Mouse (Mus musculus): ENCODE measurements at regions not wholly inside any gene's neighbourhood (a gene's known extent, or its start where the extent isn't known, plus 50 kb on each side); places are given as distances from the start of the nearest gene placed in this dataset.

DNA sequence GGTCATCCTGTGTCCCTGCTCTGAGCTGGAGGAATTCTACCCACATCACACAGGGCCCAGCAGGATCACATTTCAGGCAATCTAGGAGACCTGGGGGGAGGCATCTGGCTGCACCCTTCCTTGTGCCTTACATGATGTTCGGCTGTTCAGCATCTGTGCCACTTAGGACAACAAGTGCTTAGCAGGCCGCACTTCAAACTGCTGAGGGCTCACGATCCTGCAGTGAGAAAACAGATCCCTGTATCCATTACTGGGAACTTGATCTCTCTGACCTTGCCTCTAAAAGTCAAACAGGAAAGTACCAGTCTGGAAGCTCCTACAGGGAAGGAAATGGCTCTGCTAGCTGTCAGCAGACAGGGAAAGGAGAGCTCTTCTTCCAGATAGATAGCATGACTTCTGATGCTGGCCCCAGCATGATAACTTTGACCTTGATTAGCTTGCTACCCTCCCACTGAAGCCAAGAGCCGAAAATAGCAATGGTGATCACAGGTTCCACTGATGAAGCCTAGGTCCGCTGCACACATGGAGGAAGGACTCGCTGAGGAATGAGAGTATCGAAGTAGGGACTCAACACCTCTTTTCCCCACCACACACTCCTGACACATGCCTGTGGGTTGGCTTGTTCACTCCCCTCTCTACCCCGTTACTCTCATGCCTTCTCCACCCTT is 170.7 kb upstream of the Irx1 start:
- Histone ChIP-seq H3K4me3 (ENCODE audit: low read length) (no peak overlapping the region), H3K4me2 (ENCODE audit: low read length) (no peak overlapping the region), H3K27ac (ENCODE audit: low read depth, low read length) (no peak overlapping the region), H3K36me3 (ENCODE audit: control insufficient read depth, insufficient read depth, low read length) (no peaks in the 10 kb centered on the region), H3K4me1 (ENCODE audit: control insufficient read depth, insufficient read depth, low read depth, low read length) (no peaks in the 10 kb centered on the region), H3K9me3 (ENCODE audit: control insufficient read depth, low read length) (no peaks in the 10 kb centered on the region), H3K9ac (ENCODE audit: low read depth, low read length) (no peak overlapping the region), H3K27me3 (replicated peaks; ENCODE audit: control insufficient read depth, insufficient read depth, low read length) (no peaks in the 10 kb centered on the region)
- ATAC-seq: no peak
- WGBS: 90% methylated on average over 8 of the region's 8 CpGs

GRCm38 (mm10) chr13:72166225-72166624 is 202.7 kb upstream of the Irx1 start:
- Histone ChIP-seq H3K4me1 (ENCODE audit: control insufficient read depth, insufficient read depth, low read depth, low read length) (no peaks in the 10 kb centered on the region), H3K9me3 (ENCODE audit: control insufficient read depth, low read length) (no peaks in the 10 kb centered on the region; the same call in 1 of the 2 replicates), H3K4me3 (ENCODE audit: low read length) (no peak overlapping the region), H3K9ac (ENCODE audit: low read depth, low read length) (no peak overlapping the region), H3K36me3 (ENCODE audit: control insufficient read depth, insufficient read depth, low read length) (no peaks in the 10 kb centered on the region), H3K4me2 (ENCODE audit: low read length) (no peak overlapping the region), H3K27ac (ENCODE audit: low read depth, low read length) (no peak overlapping the region), H3K27me3 (replicated peaks; ENCODE audit: control insufficient read depth, insufficient read depth, low read length) (no peaks in the 10 kb centered on the region)
- ATAC-seq: no peak
- 69% methylated on average over 2 of the region's 2 CpGs for WGBS

- H3K9me3 ChIP-seq (ENCODE audit: control insufficient read depth, low read length): no peaks in the 10 kb centered on the region; the same call in 1 of the 2 replicates
- H3K36me3 ChIP-seq (ENCODE audit: control insufficient read depth, insufficient read depth, low read length): no peaks in the 10 kb centered on the region
- H3K4me3 ChIP-seq (ENCODE audit: low read length): no peak overlapping the region
- no peaks in the 10 kb centered on the region for H3K27me3 ChIP-seq (replicated peaks; ENCODE audit: control insufficient read depth, insufficient read depth, low read length)
- ATAC-seq: no peak
- no peak overlapping the region for H3K9ac ChIP-seq (ENCODE audit: low read depth, low read length)
- 80% methylated on average over 2 of the region's 2 CpGs for WGBS
- no peak overlapping the region for H3K4me2 ChIP-seq (ENCODE audit: low read length)
- no peak overlapping the region for H3K27ac ChIP-seq (ENCODE audit: low read depth, low read length)
- H3K4me1 ChIP-seq (ENCODE audit: control insufficient read depth, insufficient read depth, low read depth, low read length): no peaks in the 10 kb centered on the region
These were observed 203.9 kb upstream of the Irx1 start for GRCm38 (mm10) chr13:72167434-72167833.

DNA sequence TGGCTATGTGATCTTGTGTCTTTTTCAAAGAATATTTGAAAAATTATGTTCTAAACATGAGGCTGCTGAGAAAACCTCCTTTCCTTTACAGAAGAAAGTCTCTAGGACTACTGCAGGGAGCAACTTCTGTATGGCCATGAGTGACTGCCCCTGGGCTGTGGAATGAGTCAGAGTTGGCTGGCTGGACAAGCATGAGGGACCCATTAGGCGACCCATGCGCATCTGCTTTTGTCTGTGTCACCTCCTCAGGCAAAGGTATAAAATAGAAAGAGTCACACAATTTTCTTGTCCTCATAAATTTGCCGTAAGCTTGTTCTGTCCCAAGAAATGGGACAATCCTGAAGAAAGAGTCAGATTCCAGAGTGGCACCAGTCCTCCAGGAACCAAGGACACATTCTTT is 220.1 kb upstream of the Irx1 start:
- no peak overlapping the region for H3K27ac ChIP-seq (ENCODE audit: low read depth, low read length)
- no peak overlapping the region for H3K9ac ChIP-seq (ENCODE audit: low read depth, low read length)
- no peak for ATAC-seq
- H3K27me3 ChIP-seq (replicated peaks; ENCODE audit: control insufficient read depth, insufficient read depth, low read length): no peaks in the 10 kb centered on the region
- H3K9me3 ChIP-seq (ENCODE audit: control insufficient read depth, low read length): no peaks in the 10 kb centered on the region
- H3K4me1 ChIP-seq (ENCODE audit: control insufficient read depth, insufficient read depth, low read depth, low read length): no peaks in the 10 kb centered on the region; the same call in 1 of the 2 replicates
- no peaks in the 10 kb centered on the region for H3K36me3 ChIP-seq (ENCODE audit: control insufficient read depth, insufficient read depth, low read length)
- WGBS: 84% methylated on average over 3 of the region's 3 CpGs
- H3K4me3 ChIP-seq (ENCODE audit: low read length): no peak overlapping the region
- H3K4me2 ChIP-seq (ENCODE audit: low read length): no peak overlapping the region

DNA sequence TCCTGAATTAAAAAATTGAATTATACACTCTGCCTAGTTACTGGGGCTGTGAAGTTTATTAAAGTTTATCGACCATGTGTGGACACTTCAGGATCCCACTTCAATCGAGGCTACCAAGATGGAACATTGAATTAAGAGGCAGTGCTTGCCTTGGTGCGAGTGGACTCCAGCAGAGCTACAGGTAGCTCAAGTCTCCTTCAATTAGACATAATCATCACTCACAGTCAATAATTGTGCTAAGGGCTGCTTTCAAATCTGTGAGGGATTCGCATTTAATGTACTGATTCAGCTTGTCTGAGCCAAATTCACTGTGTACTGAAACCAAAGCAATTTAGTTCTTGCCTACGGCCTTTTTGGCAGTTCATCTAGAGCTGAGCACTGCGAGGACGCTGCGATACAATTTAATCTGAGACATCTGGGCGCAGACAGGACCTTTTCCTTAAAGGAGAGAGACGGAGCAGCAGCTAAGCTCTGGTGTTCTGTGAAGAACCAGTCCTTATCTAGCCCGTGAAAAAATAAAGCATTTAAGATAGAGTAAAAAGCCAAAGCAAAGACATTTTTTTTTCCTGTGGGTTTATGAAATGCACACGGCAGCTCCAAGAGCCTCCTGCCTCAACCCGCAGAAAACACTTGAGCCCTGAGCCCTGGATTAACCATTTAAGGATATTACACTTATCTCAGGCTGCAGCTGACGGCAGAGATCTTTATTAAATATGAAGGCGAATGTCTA is 220.8 kb upstream of the Irx1 start:
- H3K27ac ChIP-seq (ENCODE audit: low read depth, low read length): no peak overlapping the region
- peak; percentile 58 for ATAC-seq
- no peak overlapping the region for H3K4me3 ChIP-seq (ENCODE audit: low read length)
- H3K4me2 ChIP-seq (ENCODE audit: low read length): no peak overlapping the region; the same call in 1 of the 2 replicates
- H3K27me3 ChIP-seq (replicated peaks; ENCODE audit: control insufficient read depth, insufficient read depth, low read length): no peaks in the 10 kb centered on the region
- H3K9me3 ChIP-seq (ENCODE audit: control insufficient read depth, low read length): no peaks in the 10 kb centered on the region
- no peak overlapping the region for H3K9ac ChIP-seq (ENCODE audit: low read depth, low read length)
- H3K4me1 ChIP-seq (ENCODE audit: control insufficient read depth, insufficient read depth, low read depth, low read length): no peaks in the 10 kb centered on the region; the same call in 1 of the 2 replicates
- WGBS: 58% methylated on average over 15 of the region's 15 CpGs
- H3K36me3 ChIP-seq (ENCODE audit: control insufficient read depth, insufficient read depth, low read length): no peaks in the 10 kb centered on the region

DNA sequence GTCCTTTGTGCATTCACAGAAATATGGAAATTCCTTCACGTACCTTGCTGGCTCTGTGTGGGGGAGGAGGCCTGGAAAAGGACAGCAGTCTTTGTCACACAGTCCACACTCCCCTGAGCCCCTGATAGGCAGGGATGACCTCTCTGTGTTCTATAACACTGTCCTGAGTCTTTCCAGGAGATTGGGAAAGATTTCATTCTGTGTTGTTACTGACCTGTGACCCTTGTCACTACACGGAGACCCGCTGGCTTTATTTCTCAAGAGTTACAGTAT is 221.3 kb upstream of the Irx1 start:
- Histone ChIP-seq H3K27me3 (replicated peaks; ENCODE audit: control insufficient read depth, insufficient read depth, low read length) (no peaks in the 10 kb centered on the region), H3K9ac (ENCODE audit: low read depth, low read length) (no peak overlapping the region), H3K36me3 (ENCODE audit: control insufficient read depth, insufficient read depth, low read length) (no peaks in the 10 kb centered on the region), H3K4me2 (ENCODE audit: low read length) (no peak overlapping the region), H3K27ac (ENCODE audit: low read depth, low read length) (no peak overlapping the region), H3K4me1 (ENCODE audit: control insufficient read depth, insufficient read depth, low read depth, low read length) (no peaks in the 10 kb centered on the region; the same call in 1 of the 2 replicates), H3K9me3 (ENCODE audit: control insufficient read depth, low read length) (no peaks in the 10 kb centered on the region), H3K4me3 (ENCODE audit: low read length) (no peak overlapping the region)
- 73% methylated on average over 3 of the region's 3 CpGs for WGBS
- 0 out of 2 replicates have a peak, but pooled peaks have one; percentile 14 for ATAC-seq

GRCm38 (mm10) chr13:72195881-72196280 is 232.4 kb upstream of the Irx1 start:
- Histone ChIP-seq H3K9ac (ENCODE audit: low read depth, low read length) (no peak overlapping the region), H3K4me3 (ENCODE audit: low read length) (no peak overlapping the region), H3K4me1 (ENCODE audit: control insufficient read depth, insufficient read depth, low read depth, low read length) (no peaks in the 10 kb centered on the region), H3K36me3 (ENCODE audit: control insufficient read depth, insufficient read depth, low read length) (no peaks in the 10 kb centered on the region), H3K9me3 (ENCODE audit: control insufficient read depth, low read length) (no peaks in the 10 kb centered on the region), H3K27ac (ENCODE audit: low read depth, low read length) (no peak overlapping the region), H3K27me3 (replicated peaks; ENCODE audit: control insufficient read depth, insufficient read depth, low read length) (no peaks in the 10 kb centered on the region), H3K4me2 (ENCODE audit: low read length) (no peak overlapping the region)
- ATAC-seq: no peak
- WGBS: 87% methylated on average over 2 of the region's 2 CpGs

DNA sequence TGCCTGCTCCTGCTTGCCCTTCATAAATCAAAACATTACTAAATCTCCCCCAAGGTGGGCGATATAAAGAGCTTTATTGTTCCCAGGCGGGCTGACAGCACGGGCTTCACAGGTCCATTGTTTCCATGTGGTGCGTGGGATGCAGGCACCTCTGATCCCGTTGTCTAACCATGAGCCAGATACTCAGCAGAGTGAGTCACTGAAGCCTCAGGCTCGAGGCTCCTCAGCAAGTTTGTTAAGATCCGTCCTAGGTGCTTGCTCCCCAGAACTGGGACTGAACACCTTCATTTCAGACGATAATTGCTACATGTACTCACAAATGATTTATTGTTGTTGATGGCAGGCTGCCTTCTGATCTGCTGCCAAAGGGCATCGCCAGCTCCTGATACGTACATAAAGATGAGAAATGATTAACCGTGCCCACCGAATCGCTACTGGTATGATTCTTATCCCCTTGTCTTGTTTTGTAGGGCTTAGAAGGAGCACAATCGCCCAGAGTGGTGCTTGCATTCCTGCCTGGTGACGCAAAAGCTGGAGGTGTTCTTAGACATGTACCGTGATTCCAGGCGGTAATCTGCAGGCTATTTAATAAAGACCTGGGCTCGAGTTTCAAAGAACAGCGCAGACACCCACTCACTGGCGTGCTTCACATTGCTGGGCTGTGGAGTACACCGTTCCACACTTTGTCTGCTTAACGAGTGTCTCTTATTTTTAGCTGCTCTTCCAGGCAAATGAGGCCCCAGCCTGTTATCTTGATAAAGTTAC is 235.0 kb upstream of the Irx1 start:
- no peak overlapping the region for H3K9ac ChIP-seq (ENCODE audit: low read depth, low read length)
- H3K36me3 ChIP-seq (ENCODE audit: control insufficient read depth, insufficient read depth, low read length): no peaks in the 10 kb centered on the region
- no peak overlapping the region for H3K4me2 ChIP-seq (ENCODE audit: low read length)
- H3K4me3 ChIP-seq (ENCODE audit: low read length): no peak overlapping the region
- no peaks in the 10 kb centered on the region for H3K4me1 ChIP-seq (ENCODE audit: control insufficient read depth, insufficient read depth, low read depth, low read length)
- ATAC-seq: no peak
- H3K27ac ChIP-seq (ENCODE audit: low read depth, low read length): no peak overlapping the region
- H3K27me3 ChIP-seq (replicated peaks; ENCODE audit: control insufficient read depth, insufficient read depth, low read length): no peaks in the 10 kb centered on the region
- 54% methylated on average over 22 of the region's 22 CpGs for WGBS
- H3K9me3 ChIP-seq (ENCODE audit: control insufficient read depth, low read length): no peaks in the 10 kb centered on the region

DNA sequence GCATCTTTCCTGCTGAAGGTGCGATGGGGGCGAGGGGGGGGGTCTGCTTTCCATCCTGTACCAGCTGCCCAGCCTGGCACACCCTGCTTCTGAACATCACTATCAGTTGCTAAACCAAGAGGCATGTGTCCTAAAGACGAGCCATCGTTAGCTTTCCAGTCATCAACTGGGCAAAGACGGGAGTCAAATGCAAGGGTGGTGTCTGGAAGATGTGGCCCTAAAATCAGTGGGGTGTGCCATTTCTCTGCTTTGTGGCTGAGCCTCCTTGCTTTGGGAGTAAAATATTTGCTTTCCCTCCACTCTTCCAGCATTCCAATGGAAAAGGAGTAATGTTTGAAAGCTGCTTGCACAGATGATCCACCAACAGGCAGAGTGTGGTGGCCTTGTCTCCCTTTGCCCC is 246.0 kb upstream of the Irx1 start:
- Histone ChIP-seq H3K4me2 (ENCODE audit: low read length) (no peak overlapping the region), H3K27me3 (replicated peaks; ENCODE audit: control insufficient read depth, insufficient read depth, low read length) (no peaks in the 10 kb centered on the region; the same call in 1 of the 2 replicates), H3K4me3 (ENCODE audit: low read length) (no peak overlapping the region), H3K9me3 (ENCODE audit: control insufficient read depth, low read length) (no peaks in the 10 kb centered on the region), H3K4me1 (ENCODE audit: control insufficient read depth, insufficient read depth, low read depth, low read length) (peaks cover 3% of the 10 kb centered on the region; the same call in 1 of the 2 replicates), H3K27ac (ENCODE audit: low read depth, low read length) (no peak overlapping the region), H3K9ac (ENCODE audit: low read depth, low read length) (no peak overlapping the region), H3K36me3 (ENCODE audit: control insufficient read depth, insufficient read depth, low read length) (no peaks in the 10 kb centered on the region)
- no peak for ATAC-seq
- 78% methylated on average over 5 of the region's 5 CpGs for WGBS

Measured in hindbrain, embryonic 16.5 days (tissue).